11 mouse cellular contexts compared by ENCODE assay signal in genomic region chr4:134012858-134013528, GRCm38 (mm10). TPM values are rescaled to one million over a fixed set of nuclear protein-coding genes. Genes with fewer than 3 reads are reported as not detected.
DNase-seq lines count a peak whose midpoint lies in the region; ATAC-seq and TF ChIP-seq lines count a peak whose summit lies in the region.
"Had no signal": no experiment of that assay in that cellular context is flagged by ENCODE, and none has a peak within 500 bp of the region (broad histone marks: within the 10 kb centered on the region; RNA-seq: fewer than 3 reads in every experiment).

No protein-coding gene starts in this region.

- H3K9ac ChIP-seq in midbrain, embryonic 13.5 days (replicated peaks): no peak overlapping the region
- H3K9ac ChIP-seq in heart, postnatal 0 days (replicated peaks; ENCODE audit: low read depth, low read length): no peak overlapping the region
- H3K9ac ChIP-seq: limb, embryonic 15.5 days had no signal

- H3K4me2 ChIP-seq in midbrain, embryonic 13.5 days (replicated peaks): no peak overlapping the region
- no peak overlapping the region for H3K4me2 ChIP-seq in heart, postnatal 0 days (ENCODE audit: low read depth, low read length)
- H3K4me2 ChIP-seq: limb, embryonic 15.5 days had no signal

- no peak overlapping the region for H3K4me3 ChIP-seq in cerebellum, adult 2 months (replicated peaks; ENCODE audit: insufficient read depth, low read depth, low read length)
- peak overlapping the region; percentile 47 for H3K4me3 ChIP-seq in midbrain, embryonic 10.5 days
- no peak overlapping the region for H3K4me3 ChIP-seq in midbrain, embryonic 13.5 days (replicated peaks)
- H3K4me3 ChIP-seq in heart, postnatal 0 days (ENCODE audit: low read depth, low read length): no peak overlapping the region
- H3K4me3 ChIP-seq: limb, embryonic 15.5 days had no signal

- peak; percentile 26; the same call in 1 of the 2 replicates for TF ChIP-seq CTCF in cerebellum, adult 2 months (IDR thresholded peaks at IDR 0.05; ENCODE audit: borderline replicate concordance, insufficient read depth, low read depth, low read length)
- TF ChIP-seq CTCF in heart, postnatal 0 days (IDR thresholded peaks at IDR 0.05; ENCODE audit: low read depth): peak; percentile 55

- DNase-seq in cerebellum, adult 2 months: no peak
- no peak for DNase-seq in cerebellum, adult 11 months
- DNase-seq in midbrain, embryonic 10.5 days (ENCODE audit: low spot score): peak; percentile 58
- no peak for DNase-seq in heart, postnatal 0 days (ENCODE audit: low spot score)
- peak; percentile 27 for DNase-seq in thymus, postnatal 0 days (ENCODE audit: low spot score)
- DNase-seq in urinary bladder, postnatal 14 days (ENCODE audit: low spot score): no peak
- no peak for DNase-seq in kidney, adult 8-10 months
- DNase-seq: cerebellum, postnatal 36 days had no signal

- TF ChIP-seq EP300 in heart, postnatal 0 days (IDR thresholded peaks at IDR 0.05; ENCODE audit: low read depth): no peak

- no peak for TF ChIP-seq POLR2A in cerebellum, adult 2 months (IDR thresholded peaks at IDR 0.05; ENCODE audit: borderline replicate concordance, insufficient read depth, low read length)

- H3K9me3 ChIP-seq in midbrain, embryonic 10.5 days (replicated peaks): no peaks in the 10 kb centered on the region
- no peaks in the 10 kb centered on the region for H3K9me3 ChIP-seq in midbrain, embryonic 13.5 days
- no peaks in the 10 kb centered on the region for H3K9me3 ChIP-seq in heart, postnatal 0 days (replicated peaks; ENCODE audit: control insufficient read depth, low read length)
- H3K9me3 ChIP-seq: limb, embryonic 15.5 days had no signal

- H3K27me3 ChIP-seq in cerebellum, adult 2 months (ENCODE audit: control insufficient read depth, insufficient read depth, low read length): peaks cover 5% of the 10 kb centered on the region; the same call in 1 of the 2 replicates
- no peaks in the 10 kb centered on the region for H3K27me3 ChIP-seq in midbrain, embryonic 10.5 days (ENCODE audit: low read depth, poor library complexity, severe bottlenecking)
- peaks cover 11% of the 10 kb centered on the region; the same call in 1 of the 2 replicates for H3K27me3 ChIP-seq in midbrain, embryonic 13.5 days
- H3K27me3 ChIP-seq in heart, postnatal 0 days (ENCODE audit: control insufficient read depth, insufficient read depth, low read length): peaks cover 26% of the 10 kb centered on the region

- 56% methylated on average over 12 of the region's 12 CpGs for WGBS in cerebellum, adult 2 months
- 43% methylated on average over 12 of the region's 12 CpGs for whole genome bisulfite sequencing in midbrain, embryonic 10.5 days
- WGBS in midbrain, embryonic 13.5 days: 49% methylated on average over 12 of the region's 12 CpGs
- 33% methylated on average over 12 of the region's 12 CpGs for WGBS in heart, postnatal 0 days

- H3K4me1 ChIP-seq in cerebellum, adult 2 months (ENCODE audit: control insufficient read depth, insufficient read depth, low read length): peaks cover 6% of the 10 kb centered on the region; the same call in 1 of the 2 replicates
- H3K4me1 ChIP-seq in midbrain, embryonic 10.5 days: peaks cover 87% of the 10 kb centered on the region
- H3K4me1 ChIP-seq in midbrain, embryonic 13.5 days (replicated peaks): peaks cover 38% of the 10 kb centered on the region
- H3K4me1 ChIP-seq in heart, postnatal 0 days (ENCODE audit: control insufficient read depth, insufficient read depth): peaks cover 14% of the 10 kb centered on the region

- peaks cover 50% of the 10 kb centered on the region for H3K36me3 ChIP-seq in midbrain, embryonic 10.5 days
- no peaks in the 10 kb centered on the region for H3K36me3 ChIP-seq in midbrain, embryonic 13.5 days
- no peaks in the 10 kb centered on the region for H3K36me3 ChIP-seq in heart, postnatal 0 days (replicated peaks; ENCODE audit: control insufficient read depth, insufficient read depth, low read length)
- H3K36me3 ChIP-seq: limb, embryonic 15.5 days had no signal

- ATAC-seq in midbrain, embryonic 13.5 days: no peak
- ATAC-seq in heart, postnatal 0 days (ENCODE audit: insufficient read depth, low read depth): peak; percentile 62

- no peak overlapping the region for H3K27ac ChIP-seq in cerebellum, adult 2 months (ENCODE audit: insufficient read depth, low read length)
- peak overlapping the region; percentile 87 for H3K27ac ChIP-seq in midbrain, embryonic 10.5 days (replicated peaks)
- H3K27ac ChIP-seq in midbrain, embryonic 13.5 days: no peak overlapping the region
- no peak overlapping the region for H3K27ac ChIP-seq in heart, postnatal 0 days (ENCODE audit: low read depth)
- H3K27ac ChIP-seq: limb, embryonic 15.5 days had no signal

RNA-seq across cellular contexts. Expression of gene Lin28a, which starts 5.6 kb away (rescaled TPM):
- 0.16 and 0.23 TPM in 2 replicates for polyA plus RNA-seq in cerebellum, adult 2 months (2012; rRNA removed)
- 16.9 and 29.2 TPM in 2 replicates for polyA plus RNA-seq in midbrain, embryonic 10.5 days (2016; fragmentation: Nextera tagmentation; extraction: Ambion mirVana)
- polyA plus RNA-seq in midbrain, embryonic 13.5 days (2015; fragmentation: Nextera tagmentation; extraction: Ambion mirVana): 0.59 TPM in 2 replicates
- total RNA-seq in heart, postnatal 0 days (2014; rRNA removed; ENCODE audit: low replicate concordance): not detected in 2 replicates
- 0.10 TPM in 1 of 2 replicates, not detected in the other for polyA plus RNA-seq in heart, postnatal 0 days (2015; fragmentation: Nextera tagmentation; extraction: Ambion mirVana)
- polyA plus RNA-seq in thymus, postnatal 0 days (2015; fragmentation: Nextera tagmentation; extraction: Ambion mirVana): 0.04 and 0.13 TPM in 2 replicates
- polyA plus RNA-seq: limb, embryonic 15.5 days had no signal

RNA-seq across cellular contexts. Expression of gene Dhdds, which starts 12.3 kb away (rescaled TPM):
- 75.8 and 76.6 TPM in 2 replicates for polyA plus RNA-seq in cerebellum, adult 2 months (2012; rRNA removed)
- polyA plus RNA-seq in midbrain, embryonic 10.5 days (2016; fragmentation: Nextera tagmentation; extraction: Ambion mirVana): 38.8 and 41.4 TPM in 2 replicates
- 42.0 and 44.7 TPM in 2 replicates for polyA plus RNA-seq in midbrain, embryonic 13.5 days (2015; fragmentation: Nextera tagmentation; extraction: Ambion mirVana)
- total RNA-seq in heart, postnatal 0 days (2014; rRNA removed; ENCODE audit: low replicate concordance): 38.4 and 39.8 TPM in 2 replicates
- polyA plus RNA-seq in heart, postnatal 0 days (2015; fragmentation: Nextera tagmentation; extraction: Ambion mirVana): 25.8 and 28.5 TPM in 2 replicates
- 26.2 and 29.8 TPM in 2 replicates for polyA plus RNA-seq in thymus, postnatal 0 days (2015; fragmentation: Nextera tagmentation; extraction: Ambion mirVana)

RNA-seq across cellular contexts. Expression of gene Zfp683, which starts 40.6 kb away (rescaled TPM):
- polyA plus RNA-seq in cerebellum, adult 2 months (2012; rRNA removed): not detected in 2 replicates
- polyA plus RNA-seq in midbrain, embryonic 10.5 days (2016; fragmentation: Nextera tagmentation; extraction: Ambion mirVana): not detected in 2 replicates
- polyA plus RNA-seq in midbrain, embryonic 13.5 days (2015; fragmentation: Nextera tagmentation; extraction: Ambion mirVana): not detected in 2 replicates
- total RNA-seq in heart, postnatal 0 days (2014; rRNA removed; ENCODE audit: low replicate concordance): not detected in 2 replicates
- not detected in 2 replicates for polyA plus RNA-seq in heart, postnatal 0 days (2015; fragmentation: Nextera tagmentation; extraction: Ambion mirVana)
- 0.57 and 0.60 TPM in 2 replicates for polyA plus RNA-seq in thymus, postnatal 0 days (2015; fragmentation: Nextera tagmentation; extraction: Ambion mirVana)
- polyA plus RNA-seq: heart, embryonic 14.5 days; limb, embryonic 15.5 days had no signal

RNA-seq across cellular contexts. Expression of gene Hmgn2, which starts 44.5 kb away (rescaled TPM):
- polyA plus RNA-seq in cerebellum, adult 2 months (2012; rRNA removed): 140 and 148 TPM in 2 replicates
- polyA plus RNA-seq in midbrain, embryonic 10.5 days (2016; fragmentation: Nextera tagmentation; extraction: Ambion mirVana): 3,615 and 3,770 TPM in 2 replicates
- polyA plus RNA-seq in midbrain, embryonic 13.5 days (2015; fragmentation: Nextera tagmentation; extraction: Ambion mirVana): 1,712 and 1,823 TPM in 2 replicates
- 197 and 271 TPM in 2 replicates for total RNA-seq in heart, postnatal 0 days (2014; rRNA removed; ENCODE audit: low replicate concordance)
- polyA plus RNA-seq in heart, postnatal 0 days (2015; fragmentation: Nextera tagmentation; extraction: Ambion mirVana): 867 and 901 TPM in 2 replicates
- polyA plus RNA-seq in thymus, postnatal 0 days (2015; fragmentation: Nextera tagmentation; extraction: Ambion mirVana): 2,843 and 2,903 TPM in 2 replicates

RNA-seq across cellular contexts. Expression of gene Crybg2, which starts 47.6 kb away (rescaled TPM):
- 0.65 and 0.89 TPM in 2 replicates for polyA plus RNA-seq in cerebellum, adult 2 months (2012; rRNA removed)
- polyA plus RNA-seq in midbrain, embryonic 10.5 days (2016; fragmentation: Nextera tagmentation; extraction: Ambion mirVana): 2.0 TPM in 2 replicates
- 0.97 and 1.1 TPM in 2 replicates for polyA plus RNA-seq in midbrain, embryonic 13.5 days (2015; fragmentation: Nextera tagmentation; extraction: Ambion mirVana)
- total RNA-seq in heart, postnatal 0 days (2014; rRNA removed; ENCODE audit: low replicate concordance): 0.08 and 6.6 TPM in 2 replicates
- 0.11 TPM in 1 of 2 replicates, not detected in the other for polyA plus RNA-seq in heart, postnatal 0 days (2015; fragmentation: Nextera tagmentation; extraction: Ambion mirVana)
- 6.1 and 6.4 TPM in 2 replicates for polyA plus RNA-seq in thymus, postnatal 0 days (2015; fragmentation: Nextera tagmentation; extraction: Ambion mirVana)

Comparison
In these comparisons a context has a peak if more than half of its experiments do, and no peak if none do; other contexts are left out.
1. RNA of gene Lin28a, which starts 5.6 kb away (polyA plus RNA-seq): 16.9 to 29.2 TPM in midbrain, embryonic 10.5 days; 0.59 TPM in midbrain, embryonic 13.5 days, 0.16 to 0.23 TPM in cerebellum, adult 2 months, 0.04 to 0.13 TPM in thymus, postnatal 0 days and 0.10 TPM in heart, postnatal 0 days; every median in the first group is over 10 times any median in the second.
2. DNase-seq: peak in midbrain, embryonic 10.5 days (single experiment) and thymus, postnatal 0 days (single experiment); none in cerebellum, adult 2 months (0 of 2), cerebellum, adult 11 months (single experiment), heart, postnatal 0 days (single experiment), urinary bladder, postnatal 14 days (single experiment) and kidney, adult 8-10 months (0 of 2).